Mouse (Mus musculus) stomach, postnatal 0 days (tissue): ENCODE results near the gene Phf12.
"Not testable (repeated sequence)": the region's sequence is repeated elsewhere in the genome, so short reads cannot be mapped to it uniquely, and the experiment has no call there.

ENCODE experiments used
- CTCF ChIP-seq: IDR thresholded peaks from 2 replicates; pipeline ENCODE4 v1.5.1; 2016; ENCODE audit warnings: antibody characterized with exemption, low read depth, mild to moderate bottlenecking, moderate library complexity
- EP300 ChIP-seq: optimal IDR thresholded peaks from 2 replicates; pipeline ENCODE3; 2016; ENCODE audit warnings: antibody characterized with exemption

DNA sequence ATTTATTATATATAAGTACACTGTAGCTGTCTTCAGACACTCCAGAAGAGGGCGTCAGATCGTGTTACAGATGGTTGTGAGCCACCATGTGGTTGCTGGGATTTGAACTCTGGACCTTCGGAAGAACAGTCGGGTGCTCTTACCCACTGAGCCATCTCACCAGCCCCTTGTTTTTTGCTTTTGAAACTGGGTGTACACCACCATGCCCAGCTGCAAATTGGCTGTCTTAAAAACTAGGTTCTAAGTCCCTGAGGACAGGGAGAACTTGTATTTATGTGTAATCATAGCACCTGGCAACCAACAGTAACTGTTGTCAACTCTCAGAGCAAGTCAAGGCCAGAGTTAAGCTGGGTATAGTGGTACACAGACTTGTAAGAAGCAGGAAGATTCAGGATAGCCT is 66.1 kb downstream of the Phf12 start:
- not testable (repeated sequence) for TF ChIP-seq CTCF, EP300
